Mouse (Mus musculus) cerebellum, adult 18-20 months (tissue): ENCODE measurements at regions not wholly inside any gene's neighbourhood (a gene's known extent, or its start where the extent isn't known, plus 50 kb on each side); places are given as distances from the start of the nearest gene placed in this dataset.

Experiments used
- DNase-seq, 2 experiments: peaks; one replicate each; pipeline ENCODE4 v3.0.0; 2021

DNA sequence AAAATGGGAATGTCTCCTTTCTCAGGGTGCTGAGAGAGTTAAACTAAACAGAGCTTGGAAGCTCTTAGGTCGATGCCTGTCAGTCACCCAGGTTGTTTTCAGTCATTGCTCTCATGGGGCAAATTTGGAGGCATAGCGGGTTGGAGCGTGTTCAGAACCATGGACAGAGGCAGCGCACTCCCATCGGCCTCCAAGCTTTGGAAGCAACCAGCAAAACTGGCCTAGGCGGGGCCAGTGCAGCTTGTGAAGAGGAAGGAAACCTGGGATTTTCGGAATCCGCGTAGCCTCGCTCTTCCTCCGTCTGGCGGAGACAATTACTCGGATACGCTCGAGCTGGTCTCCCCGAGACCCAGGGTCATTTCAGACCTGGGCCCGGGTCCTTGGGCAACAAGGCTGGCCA, 63.4 kb upstream of the Pax2 start:
- DNase-seq: no peak

DNA sequence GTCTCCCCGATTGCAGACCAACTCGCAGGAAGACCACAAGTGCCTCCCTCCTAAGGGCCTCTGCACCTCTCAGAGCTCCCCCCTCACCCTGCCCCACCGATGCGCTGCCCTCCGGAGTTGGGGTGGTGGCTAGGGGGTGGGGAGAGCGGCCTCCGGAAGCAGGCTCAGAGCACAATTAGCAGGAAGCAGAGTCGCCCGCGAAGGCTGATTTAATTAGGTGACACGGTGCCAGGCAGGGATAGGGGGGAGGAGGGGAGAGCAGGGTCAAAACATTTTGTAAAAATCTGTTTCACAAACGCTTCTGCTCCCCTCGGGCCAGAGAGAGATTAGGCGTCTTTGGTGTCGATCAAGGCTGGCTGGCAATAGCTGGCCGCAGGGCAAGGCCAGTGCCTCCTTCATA, 63.0 kb upstream of the Pax2 start:
- DNase-seq: no peak

DNA sequence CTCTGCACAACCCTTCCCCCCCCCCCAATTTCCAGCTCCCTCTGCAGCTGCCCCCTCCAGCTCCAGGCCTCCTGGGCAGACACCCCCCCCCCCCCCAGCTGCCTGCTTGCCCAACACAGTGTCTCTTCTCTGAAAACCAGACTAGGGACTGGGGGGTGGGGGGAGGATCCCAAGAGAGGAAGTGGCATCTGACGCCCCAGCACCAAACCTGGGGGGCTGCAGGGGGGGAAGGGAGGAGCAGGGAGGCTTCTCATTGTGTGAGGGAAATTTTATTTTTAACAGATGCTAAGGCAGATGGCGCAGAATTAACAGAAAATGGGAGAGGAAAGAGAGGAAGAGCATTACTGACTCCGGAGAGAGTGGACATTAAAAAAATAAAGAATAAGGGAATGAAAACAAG, 60.5 kb upstream of the Pax2 start:
- DNase-seq: no peak

DNA sequence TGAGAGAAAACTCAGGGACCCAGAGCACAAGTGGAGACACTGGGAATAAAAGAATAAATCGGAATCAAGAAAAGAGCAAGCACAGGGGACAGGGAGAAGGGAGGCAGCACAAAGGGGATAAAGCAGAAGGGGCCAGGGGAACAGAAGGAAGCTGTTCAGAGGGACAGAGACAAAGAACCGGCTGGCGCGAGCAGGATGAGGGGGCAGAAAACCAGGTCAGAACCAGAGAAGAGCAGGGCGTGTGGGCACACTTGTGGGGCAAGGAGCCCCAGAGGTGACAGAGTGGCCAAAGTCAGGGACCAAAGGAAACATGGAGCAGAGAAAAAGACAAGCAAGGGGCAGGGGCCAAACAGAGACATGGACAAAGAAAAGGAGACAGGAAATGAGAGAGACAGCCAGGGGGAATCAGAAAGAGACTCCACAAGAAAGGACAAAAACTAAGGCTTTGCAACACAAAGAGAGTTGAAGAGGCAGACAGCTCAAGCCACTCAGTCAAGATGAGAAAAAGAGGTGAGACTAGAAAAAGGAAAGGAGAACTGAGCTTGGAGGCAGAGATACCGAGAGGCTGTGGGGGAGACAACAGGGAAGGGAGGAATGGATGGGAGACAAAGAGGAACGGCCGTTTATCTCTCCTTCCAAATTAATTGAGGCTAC, 59.7 kb upstream of the Pax2 start:
- DNase-seq: no peak

DNA sequence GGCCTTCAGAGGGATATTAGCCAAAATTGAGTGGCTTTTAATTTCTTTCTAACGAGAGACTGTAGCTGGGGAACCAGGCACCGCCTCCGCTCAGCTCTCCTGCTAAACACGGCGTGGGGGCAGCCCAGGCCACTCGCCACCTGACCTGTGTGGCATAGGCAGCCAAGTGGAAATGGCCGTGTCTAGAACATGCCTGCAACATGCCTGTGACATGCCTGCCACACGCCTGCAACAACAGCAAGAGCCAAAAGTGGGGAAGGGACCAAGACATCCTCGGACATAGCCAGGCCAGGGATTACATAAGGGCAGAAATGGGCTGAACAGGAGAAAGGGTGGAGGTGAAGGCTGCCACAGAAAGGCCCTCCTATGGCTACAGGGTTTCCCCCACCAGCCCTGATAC, 59.1 kb upstream of the Pax2 start:
- DNase-seq: no peak

DNA sequence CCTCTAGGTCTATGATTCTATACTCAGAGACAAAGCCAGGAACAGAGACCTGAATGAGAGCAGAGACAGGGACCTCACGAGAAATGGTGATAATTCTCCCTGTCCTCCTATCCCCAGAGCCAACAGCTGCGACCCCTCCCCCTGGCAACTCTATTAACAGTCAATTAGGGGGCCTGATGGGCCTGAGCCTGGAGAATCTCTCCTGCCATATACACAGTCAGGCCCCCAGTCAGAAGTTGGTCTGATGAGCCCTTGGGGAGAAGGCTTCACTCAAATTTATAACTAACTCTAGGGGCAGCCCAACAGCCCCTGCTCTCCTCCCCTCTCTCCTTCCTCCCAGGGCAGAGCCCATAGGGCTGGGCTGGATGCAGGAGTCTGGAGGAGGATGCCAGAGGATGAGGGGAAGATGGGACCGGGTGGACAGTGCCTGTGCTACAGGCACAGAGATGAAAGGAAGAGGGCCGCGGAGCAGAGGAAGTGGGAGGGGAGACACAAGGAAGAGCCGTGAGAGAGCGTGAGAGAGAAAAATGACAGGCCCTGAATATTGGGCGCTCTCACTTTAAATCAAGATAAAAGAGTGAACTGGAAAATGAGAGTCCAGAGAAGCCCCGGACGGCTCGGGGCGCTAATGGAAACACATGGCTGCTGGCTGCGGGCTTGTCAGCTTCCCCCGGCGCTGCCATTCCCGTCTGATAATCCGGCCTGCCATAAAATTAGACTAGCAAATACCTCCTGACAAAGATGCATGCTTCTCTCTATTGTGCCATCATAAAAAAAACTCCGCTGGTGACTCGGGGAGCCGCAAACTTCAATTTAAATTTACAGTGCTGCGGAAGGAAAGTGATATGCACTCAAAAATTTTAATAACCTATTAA, 57.2 kb upstream of the Pax2 start:
- no peak for DNase-seq
